Mouse (Mus musculus) CH12.LX (cell line): ENCODE measurements around the gene Glb1. TPM values are rescaled to one million over a fixed set of nuclear protein-coding genes. Genes with fewer than 3 reads are reported as not detected.

Experiments used
- DNase-seq: peaks from one replicate; pipeline ENCODE4 v3.0.0-alpha.2; 2013; ENCODE audit errors: extremely low read depth
- H3K27ac ChIP-seq: 2 replicates; pipeline ENCODE4 v1.5.1; 2012; ENCODE audit warnings: low read depth, mild to moderate bottlenecking, control low read depth, moderate library complexity; ENCODE audit not compliant: insufficient read depth
- H3K27me3 ChIP-seq: replicated peaks from 2 replicates; pipeline ENCODE3; 2012; ENCODE audit warnings: inconsistent platforms
- H3K36me3 ChIP-seq, 2 experiments: replicated peaks in 1 of 2; 2 replicates each; pipeline versions ENCODE3 to v1.6.1; 2012; ENCODE audit warnings: inconsistent platforms in 1 of 2, low read length in 1 of 2, mild to moderate bottlenecking in 1 of 2, mixed read lengths in 1 of 2, moderate library complexity in 1 of 2; ENCODE audit not compliant: control insufficient read depth in 1 of 2, insufficient read depth in 1 of 2
- H3K4me1 ChIP-seq, 2 experiments: 2 replicates each; pipeline ENCODE4 v1.6.1; 2012; ENCODE audit warnings: inconsistent platforms in 1 of 2, moderate library complexity in 1 of 2; ENCODE audit not compliant: insufficient read depth in 2 of 2, control insufficient read depth in 1 of 2
- H3K4me2 ChIP-seq: 2 replicates; pipeline ENCODE4 v1.6.1; 2012; ENCODE audit warnings: low read depth, mild to moderate bottlenecking, control low read depth; ENCODE audit not compliant: poor library complexity, insufficient read depth, severe bottlenecking
- H3K4me3 ChIP-seq, 3 experiments: fragments of 150-350 bp in 1 of 3; sonication (generic) in 1 of 3; replicated peaks in 1 of 3; 2 replicates each; pipeline versions ENCODE3 to v1.5.1; 2011 to 2012; ENCODE audit warnings: low read depth in 2 of 3, low read length in 2 of 3, mild to moderate bottlenecking in 2 of 3, moderate library complexity in 2 of 3, control low read depth in 1 of 3, improper control_type of control experiment in 1 of 3, inconsistent platforms in 1 of 3, mixed read lengths in 1 of 3; ENCODE audit not compliant: poor library complexity in 1 of 3
- H3K79me2 ChIP-seq: replicated peaks from 2 replicates; pipeline ENCODE4 v1.6.1; 2012; ENCODE audit warnings: mild to moderate bottlenecking, moderate library complexity; ENCODE audit not compliant: control insufficient read depth, poor library complexity, insufficient read depth, severe bottlenecking; ENCODE audit errors: extremely low read depth
- H3K9ac ChIP-seq: 2 replicates; pipeline ENCODE4 v1.6.1; 2012; ENCODE audit warnings: low read depth, mild to moderate bottlenecking, control low read depth, moderate library complexity; ENCODE audit not compliant: insufficient read depth
- H3K9me3 ChIP-seq: replicated peaks from 2 replicates; pipeline ENCODE3; 2012; ENCODE audit warnings: low read length, inconsistent platforms, mixed read lengths
- BHLHE40 ChIP-seq: IDR thresholded peaks from 2 replicates; pipeline ENCODE4 v1.6.1; 2011; ENCODE audit warnings: mild to moderate bottlenecking, low read depth, low read length, improper control_type of control experiment
- CHD2 ChIP-seq: IDR thresholded peaks from 2 replicates; pipeline ENCODE4 v1.6.1; 2011; ENCODE audit warnings: low read length, improper control_type of control experiment
- CTCF ChIP-seq, 2 experiments: IDR thresholded peaks in 1 of 2; conservative IDR thresholded peaks in 1 of 2; 2 replicates each; pipeline ENCODE4 v1.5.1; 2011 to 2012; ENCODE audit warnings: low read depth in 2 of 2, low read length in 2 of 2, improper control_type of control experiment in 1 of 2, inconsistent platforms in 1 of 2, mild to moderate bottlenecking in 1 of 2, moderate library complexity in 1 of 2
- E2F4 ChIP-seq: IDR thresholded peaks from 2 replicates; pipeline ENCODE4 v1.6.1; 2011; ENCODE audit warnings: low read depth, low read length, improper control_type of control experiment; ENCODE audit not compliant: insufficient replicate concordance
- EP300 ChIP-seq: IDR thresholded peaks from 2 replicates; pipeline ENCODE4 v1.6.1; 2011; ENCODE audit warnings: low read length, improper control_type of control experiment
- ETS1 ChIP-seq: conservative IDR thresholded peaks from 2 replicates; pipeline ENCODE4 v1.6.1; 2012; ENCODE audit warnings: low read depth, mild to moderate bottlenecking, inconsistent platforms, low read length, improper control_type of control experiment, moderate library complexity
- GABPA ChIP-seq: IDR thresholded peaks from 2 replicates; pipeline ENCODE4 v1.6.1; 2012; ENCODE audit warnings: low read depth, low read length, improper control_type of control experiment, inconsistent platforms; ENCODE audit not compliant: insufficient replicate concordance
- IRF4 ChIP-seq: IDR thresholded peaks from 2 replicates; pipeline ENCODE4 v1.6.1; 2014; ENCODE audit warnings: low read depth, mild to moderate bottlenecking, inconsistent platforms, low read length, improper control_type of control experiment
- JUN ChIP-seq: IDR thresholded peaks from 2 replicates; pipeline ENCODE4 v1.6.1; 2011; ENCODE audit warnings: low read depth, mild to moderate bottlenecking, low read length, improper control_type of control experiment, moderate library complexity; ENCODE audit not compliant: insufficient read depth
- JUND ChIP-seq: conservative IDR thresholded peaks from 2 replicates; pipeline ENCODE4 v1.6.1; 2011; ENCODE audit warnings: low read depth, low read length, improper control_type of control experiment
- MAFK ChIP-seq: IDR thresholded peaks from 2 replicates; pipeline ENCODE4 v1.6.1; 2011; ENCODE audit warnings: low read length, improper control_type of control experiment; ENCODE audit not compliant: insufficient replicate concordance
- MAX ChIP-seq: IDR thresholded peaks from 2 replicates; pipeline ENCODE4 v1.6.1; 2011; ENCODE audit warnings: low read length, improper control_type of control experiment
- MAZ ChIP-seq: IDR thresholded peaks from 2 replicates; pipeline ENCODE4 v1.6.1; 2012; ENCODE audit warnings: low read depth, mild to moderate bottlenecking, inconsistent platforms, low read length, improper control_type of control experiment, moderate library complexity
- MEF2A ChIP-seq: IDR thresholded peaks from 2 replicates; pipeline ENCODE4 v1.6.1; 2014; ENCODE audit warnings: low read depth, mild to moderate bottlenecking, inconsistent platforms, low read length, improper control_type of control experiment, borderline replicate concordance
- MYC ChIP-seq: IDR thresholded peaks from 2 replicates; pipeline ENCODE4 v1.6.1; 2011; ENCODE audit warnings: low read depth, mild to moderate bottlenecking, improper control_type of control experiment, low read length
- NELFE ChIP-seq: IDR thresholded peaks from 2 replicates; pipeline ENCODE4 v1.6.1; 2011; ENCODE audit warnings: low read depth, low read length, improper control_type of control experiment
- PAX5 ChIP-seq: IDR thresholded peaks from 2 replicates; pipeline ENCODE4 v1.6.1; 2012; ENCODE audit warnings: low read length, inconsistent platforms, mixed read lengths
- POLR2A ChIP-seq: IDR thresholded peaks from 2 replicates; pipeline ENCODE4 v1.6.1; 2011; ENCODE audit warnings: low read depth, mild to moderate bottlenecking, improper control_type of control experiment, low read length
- POLR2AphosphoS2 ChIP-seq: IDR thresholded peaks from 2 replicates; pipeline ENCODE4 v1.6.1; 2011; ENCODE audit warnings: low read depth, low read length, improper control_type of control experiment
- SMC3 ChIP-seq: IDR thresholded peaks from 2 replicates; pipeline ENCODE4 v1.6.1; 2011; ENCODE audit warnings: low read depth, low read length, improper control_type of control experiment
- TCF12 ChIP-seq: IDR thresholded peaks from 2 replicates; pipeline ENCODE4 v1.6.1; 2014; ENCODE audit warnings: low read depth, mild to moderate bottlenecking, inconsistent platforms, low read length, improper control_type of control experiment
- USF1 ChIP-seq: IDR thresholded peaks from 2 replicates; pipeline ENCODE4 v1.6.1; 2014; ENCODE audit warnings: low read depth, mild to moderate bottlenecking, inconsistent platforms, low read length, improper control_type of control experiment
- ZKSCAN1 ChIP-seq: IDR thresholded peaks from 2 replicates; pipeline ENCODE4 v1.6.1; 2012; ENCODE audit warnings: low read depth, inconsistent platforms, low read length, improper control_type of control experiment, borderline replicate concordance
- ZNF384 ChIP-seq: IDR thresholded peaks from 2 replicates; pipeline ENCODE4 v1.6.1; 2012; ENCODE audit warnings: low read depth, low read length, improper control_type of control experiment, inconsistent platforms
- dilution Hi-C: fragments of 300-500 bp; cut with MboI; formaldehyde crosslinking; loops from 2 replicates; pipeline ENCODE4 v1.14.3; 2020; ENCODE audit warnings: low sequenced_read_pairs; ENCODE audit not compliant: extremely low pct_unique_long_range_greater_than_20kb, extremely low pct_ligation_motif_present
- in situ Hi-C: fragments of 300-500 bp; cut with MboI; formaldehyde crosslinking; loops from 3 replicates; pipeline ENCODE4 v1.14.3; 2019; ENCODE audit warnings: low sequenced_read_pairs, low pct_ligation_motif_present, low pct_unique_long_range_greater_than_20kb, mixed read lengths
- polyA plus RNA-seq: library from polyadenylated mRNA; unstranded; fragments of >175 nt; gene quantifications from 2 replicates; pipeline ENCODE4 v1.2.1, GENCODE M21; 2012; ENCODE audit warnings: low read depth; ENCODE audit not compliant: insufficient read length
- total RNA-seq, 2 experiments: library from RNA; depleted of rRNA; stranded (reverse); fragments of 300-350 nt in 1 of 2; fragments of >200 nt in 1 of 2; gene quantifications; 2 replicates each; pipeline ENCODE4 v1.2.3; 2012 to 2014

Glb1 gene
- total and polyA plus RNA-seq, 3 experiments, result 25.7 to 40.7 (median 35.4) TPM

DNA sequence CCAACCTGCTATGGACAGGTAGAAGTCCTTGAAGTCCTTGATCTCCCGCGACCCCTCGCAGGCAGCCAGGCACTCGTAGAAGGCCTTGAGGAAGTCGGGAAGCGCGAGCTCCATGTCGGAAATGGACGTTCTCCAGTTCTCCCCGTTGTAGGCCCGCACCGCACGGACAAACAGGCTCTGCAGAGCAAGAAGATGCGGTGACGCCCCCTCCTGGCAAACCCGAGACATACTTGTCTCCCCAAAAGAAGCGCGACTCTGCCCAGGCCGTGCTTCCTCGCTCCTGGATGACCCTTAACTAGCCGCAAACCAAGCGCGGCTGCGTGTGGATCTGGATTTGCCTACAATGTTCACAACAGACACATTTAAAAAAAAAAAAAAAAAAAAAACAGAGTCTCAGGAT is 16.2 kb upstream of the Glb1 start:
- no peak overlapping the region for H3K27ac ChIP-seq
- H3K79me2 ChIP-seq, result no peaks in the 10 kb centered on the region
- H3K4me2 ChIP-seq, result no peak overlapping the region
- H3K27me3 ChIP-seq, result no peaks in the 10 kb centered on the region
- H3K9me3 ChIP-seq, result no peaks in the 10 kb centered on the region
- DNase-seq, result no peak
- no peak overlapping the region for H3K4me3 ChIP-seq
- dilution Hi-C loops (no loop called here), in situ Hi-C loops (loop anchor here (10.0 kb wide), 2 partner anchors 50 to 390 kb away; partner anchors contain the start of gene Bcl2a1c)
- TF ChIP-seq CTCF (conservative IDR thresholded peaks at IDR 0.05 in 1 of 2, IDR thresholded peaks at IDR 0.05 in 1 of 2; ENCODE audit: low read depth in 2 of 2, low read length in 2 of 2) (0 out of 4 replicates have a peak, but pooled peaks of 1 of the 2 experiments have one; percentile 1), ZNF384 (no peak)
- H3K4me1 ChIP-seq, result peaks cover 5 to 30% of the 10 kb centered on the region in 2 experiments
- peaks cover 41 to 76% of the 10 kb centered on the region in 2 experiments for H3K36me3 ChIP-seq
- H3K9ac ChIP-seq, result no peak overlapping the region

DNA sequence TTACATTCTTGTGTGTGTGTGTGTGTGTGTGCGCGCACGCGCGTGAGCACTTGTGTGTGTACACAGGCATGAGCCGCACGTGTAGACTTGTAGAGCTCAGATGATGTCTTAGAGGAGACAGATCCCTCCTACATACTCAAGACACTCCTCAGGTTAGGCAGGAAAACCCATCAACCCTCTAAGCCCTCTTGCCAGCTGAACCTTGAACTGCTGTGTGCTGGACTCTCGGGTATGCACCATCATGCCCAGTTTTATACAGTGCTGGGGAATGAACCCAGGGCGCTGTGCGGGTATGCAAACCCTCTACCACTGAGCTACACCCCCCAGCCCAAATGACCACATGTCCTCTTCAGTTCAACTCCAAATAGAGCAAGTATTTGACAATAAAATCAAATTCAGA is 15.7 kb upstream of the Glb1 start:
- TF ChIP-seq MAX (no peak), MYC (no peak), IRF4 (no peak), JUND (no peak), MAZ (no peak), ETS1 (no peak), TCF12 (no peak), E2F4 (no peak), CHD2 (no peak), SMC3 (no peak)
- H3K4me2 ChIP-seq, result no peak overlapping the region
- H3K4me3 ChIP-seq, result no peak overlapping the region
- no peaks in the 10 kb centered on the region for H3K79me2 ChIP-seq
- dilution Hi-C loops, result no loop called here
- no peak overlapping the region for H3K9ac ChIP-seq
- H3K36me3 ChIP-seq, result peaks cover 36 to 71% of the 10 kb centered on the region in 2 experiments
- H3K27me3 ChIP-seq, result no peaks in the 10 kb centered on the region
- H3K9me3 ChIP-seq, result no peaks in the 10 kb centered on the region
- no peak for DNase-seq
- in situ Hi-C loops, result loop anchor here (10.0 kb wide), 2 partner anchors 50 to 390 kb away; partner anchors contain the start of gene Bcl2a1c
- H3K4me1 ChIP-seq, result peaks cover 5 to 30% of the 10 kb centered on the region in 2 experiments
- H3K27ac ChIP-seq, result no peak overlapping the region

DNA sequence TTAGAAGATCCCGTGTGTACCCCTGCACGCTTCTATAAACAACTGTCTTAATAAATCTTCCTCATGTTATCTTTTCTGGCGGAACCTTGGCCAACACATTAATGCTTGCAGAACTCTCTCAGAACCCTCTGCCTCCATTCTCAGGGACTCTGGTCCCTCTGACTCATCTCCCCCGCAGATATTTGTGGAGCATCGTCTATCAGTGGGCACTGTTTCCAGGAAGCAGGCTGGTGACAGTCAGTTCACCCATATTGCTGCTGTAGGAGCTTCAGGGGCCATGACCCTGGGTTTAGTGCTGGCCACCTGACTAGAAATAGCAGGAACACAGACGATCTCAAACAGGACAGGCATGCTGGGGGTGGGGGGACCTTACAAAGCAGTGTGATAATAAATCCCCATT is 13.8 kb upstream of the Glb1 start:
- Histone ChIP-seq H3K36me3 (peaks cover 28 to 60% of the 10 kb centered on the region in 2 experiments), H3K4me2 (no peak overlapping the region), H3K79me2 (no peaks in the 10 kb centered on the region), H3K9me3 (no peaks in the 10 kb centered on the region), H3K4me3 (no peak overlapping the region), H3K9ac (no peak overlapping the region), H3K27me3 (no peaks in the 10 kb centered on the region), H3K4me1 (peaks cover 5 to 30% of the 10 kb centered on the region in 2 experiments), H3K27ac (no peak overlapping the region)
- TF ChIP-seq BHLHE40 (no peak), ZKSCAN1 (no peak), EP300 (no peak), JUN (no peak), GABPA (no peak), PAX5 (no peak), MEF2A (no peak), E2F4 (no peak), MAFK (no peak), NELFE (no peak), ZNF384 (no peak), IRF4 (no peak), CTCF (conservative IDR thresholded peaks at IDR 0.05 in 1 of 2, IDR thresholded peaks at IDR 0.05 in 1 of 2; ENCODE audit: low read depth in 2 of 2, low read length in 2 of 2) (no peak), POLR2A (no peak), USF1 (no peak), POLR2AphosphoS2 (no peak)
- in situ Hi-C loops, result loop anchor here (10.0 kb wide), 2 partner anchors 52 to 392 kb away; partner anchors contain the start of gene Bcl2a1c
- no peak for DNase-seq
- dilution Hi-C loops, result no loop called here
